Mouse (Mus musculus): ENCODE data around the gene Tshz2. TPM values are rescaled to one million over a fixed set of nuclear protein-coding genes. Genes with fewer than 3 reads are reported as not detected.
"Not testable (repeated sequence)": the region's sequence is repeated elsewhere in the genome, so short reads cannot be mapped to it uniquely, and the experiment has no call there.

Gene Tshz2
- polyA plus RNA-seq (2015; fragmentation: Nextera tagmentation; extraction: Ambion mirVana) = 3.4 and 4.6 TPM in 2 replicates

DNA sequence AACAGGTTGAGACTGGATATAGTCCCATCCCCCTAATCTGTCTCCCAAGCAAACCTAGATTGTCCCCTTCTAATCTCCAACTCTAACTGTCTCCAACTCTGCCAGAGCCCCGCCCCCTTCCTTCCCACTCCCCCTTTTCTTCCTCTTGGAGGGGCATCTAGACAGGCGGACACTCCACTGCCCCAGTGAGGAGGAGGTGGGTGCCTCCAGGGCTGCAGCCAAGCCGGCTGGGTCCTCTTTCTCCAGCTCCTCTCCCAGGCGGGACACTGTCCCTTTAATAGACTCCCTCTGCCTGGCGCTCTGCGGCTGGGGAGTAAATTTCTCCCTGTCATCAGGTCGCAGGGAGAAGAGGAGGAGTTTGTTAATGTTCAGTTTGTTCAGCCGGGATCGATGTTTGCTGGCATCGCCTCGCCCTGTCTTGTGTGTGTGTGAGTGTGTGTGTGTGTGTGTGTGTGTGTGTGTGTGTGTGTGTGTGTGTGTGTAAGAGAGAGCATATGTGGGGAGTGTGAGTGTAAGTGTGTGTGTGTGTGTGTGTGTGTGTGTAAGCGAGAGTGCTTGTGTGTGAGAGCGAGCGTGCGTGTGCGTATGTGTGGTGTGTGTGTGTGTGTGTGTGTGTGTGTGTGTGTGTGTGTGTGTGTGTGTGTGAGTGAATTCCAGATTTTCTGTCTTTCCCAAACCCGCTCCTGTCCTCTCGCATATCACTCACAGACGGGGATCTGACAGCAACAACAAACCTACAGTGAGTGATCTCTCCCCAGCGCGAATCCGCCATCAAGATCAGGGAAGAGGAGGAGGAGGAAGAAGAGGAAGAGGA is at the start of gene Tshz2:
Tshz2 (plus strand) TSS at position 676 of the 814 bp plus-strand sequence.
- Histone ChIP-seq H3K9me3 (ENCODE audit: low read length) (no peaks in the 10 kb centered on the region), H3K36me3 (ENCODE audit: insufficient read depth, low read length) (no peaks in the 10 kb centered on the region), H3K4me2 (replicated peaks; ENCODE audit: low read depth, low read length) (peak within 1 kb of the TSS; percentile 92), H3K27me3 (replicated peaks; ENCODE audit: insufficient read depth, low read length) (no peaks in the 10 kb centered on the region), H3K9ac (replicated peaks; ENCODE audit: low read depth) (peak within 1 kb of the TSS; percentile 50), H3K4me1 (ENCODE audit: insufficient read depth, low read depth, low read length) (no peaks in the 10 kb centered on the region), H3K4me3 (ENCODE audit: low read depth, low read length) (peak within 1 kb of the TSS; percentile 65), H3K27ac (ENCODE audit: low read length) (peak within 1 kb of the TSS; percentile 77)
- ATAC-seq = peak; percentile 81
- WGBS = 1% methylated on average over 22 of the region's 22 CpGs
- DNase-seq (ENCODE audit: low spot score) = peak; percentile 86
- TF ChIP-seq EP300 (IDR thresholded peaks at IDR 0.05) (no peak), CTCF (IDR thresholded peaks at IDR 0.05) (peak; percentile 9; the same call in 1 of the 2 replicates)

DNA sequence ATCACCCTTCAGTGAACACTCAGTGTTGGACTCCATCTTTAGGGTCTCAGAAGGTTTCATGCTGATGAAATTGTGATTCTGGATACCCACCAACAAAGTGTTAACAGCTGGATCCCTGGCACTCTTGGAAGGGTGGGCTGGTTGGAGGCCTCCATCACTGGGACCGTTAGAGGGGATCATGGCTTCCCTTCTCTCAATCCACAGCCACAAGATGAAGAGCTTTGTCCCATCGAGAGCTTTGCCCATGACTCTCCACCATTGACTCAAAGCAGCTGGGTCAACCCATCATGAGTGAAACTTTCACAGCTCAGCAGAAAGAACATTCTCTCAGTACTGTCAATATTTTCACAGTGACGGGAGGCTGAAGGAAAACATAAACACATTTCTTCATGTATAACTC is 49.3 kb upstream of the Tshz2 start:
- ATAC-seq = no peak
- Histone ChIP-seq H3K4me2 (replicated peaks; ENCODE audit: low read depth, low read length) (no peak overlapping the region), H3K4me3 (ENCODE audit: low read depth, low read length) (no peak overlapping the region), H3K36me3 (ENCODE audit: insufficient read depth, low read length) (no peaks in the 10 kb centered on the region), H3K9me3 (ENCODE audit: low read length) (no peaks in the 10 kb centered on the region), H3K4me1 (ENCODE audit: insufficient read depth, low read depth, low read length) (no peaks in the 10 kb centered on the region), H3K27ac (ENCODE audit: low read length) (no peak overlapping the region), H3K27me3 (replicated peaks; ENCODE audit: insufficient read depth, low read length) (no peaks in the 10 kb centered on the region), H3K9ac (replicated peaks; ENCODE audit: low read depth) (no peak overlapping the region)
- 70% methylated on average over 3 of the region's 3 CpGs for WGBS
- DNase-seq (ENCODE audit: low spot score) = no peak
- TF ChIP-seq EP300 (IDR thresholded peaks at IDR 0.05) (no peak), CTCF (IDR thresholded peaks at IDR 0.05) (no peak)

GRCm38 (mm10) chr2:169584745-169585456 is 47.9 kb upstream of the Tshz2 start:
- H3K9ac ChIP-seq (replicated peaks; ENCODE audit: low read depth) = no peak overlapping the region
- 74% methylated on average over 15 of the region's 15 CpGs for WGBS
- DNase-seq (ENCODE audit: low spot score) (no peak), ATAC-seq (no peak)
- H3K4me1 ChIP-seq (ENCODE audit: insufficient read depth, low read depth, low read length) = no peaks in the 10 kb centered on the region
- H3K9me3 ChIP-seq (ENCODE audit: low read length) = no peaks in the 10 kb centered on the region
- no peak overlapping the region for H3K4me2 ChIP-seq (replicated peaks; ENCODE audit: low read depth, low read length)
- H3K27ac ChIP-seq (ENCODE audit: low read length) = no peak overlapping the region
- no peaks in the 10 kb centered on the region for H3K27me3 ChIP-seq (replicated peaks; ENCODE audit: insufficient read depth, low read length)
- H3K36me3 ChIP-seq (ENCODE audit: insufficient read depth, low read length) = no peaks in the 10 kb centered on the region
- H3K4me3 ChIP-seq (ENCODE audit: low read depth, low read length) = no peak overlapping the region
- TF ChIP-seq EP300 (IDR thresholded peaks at IDR 0.05) (no peak), CTCF (IDR thresholded peaks at IDR 0.05) (no peak)

DNA sequence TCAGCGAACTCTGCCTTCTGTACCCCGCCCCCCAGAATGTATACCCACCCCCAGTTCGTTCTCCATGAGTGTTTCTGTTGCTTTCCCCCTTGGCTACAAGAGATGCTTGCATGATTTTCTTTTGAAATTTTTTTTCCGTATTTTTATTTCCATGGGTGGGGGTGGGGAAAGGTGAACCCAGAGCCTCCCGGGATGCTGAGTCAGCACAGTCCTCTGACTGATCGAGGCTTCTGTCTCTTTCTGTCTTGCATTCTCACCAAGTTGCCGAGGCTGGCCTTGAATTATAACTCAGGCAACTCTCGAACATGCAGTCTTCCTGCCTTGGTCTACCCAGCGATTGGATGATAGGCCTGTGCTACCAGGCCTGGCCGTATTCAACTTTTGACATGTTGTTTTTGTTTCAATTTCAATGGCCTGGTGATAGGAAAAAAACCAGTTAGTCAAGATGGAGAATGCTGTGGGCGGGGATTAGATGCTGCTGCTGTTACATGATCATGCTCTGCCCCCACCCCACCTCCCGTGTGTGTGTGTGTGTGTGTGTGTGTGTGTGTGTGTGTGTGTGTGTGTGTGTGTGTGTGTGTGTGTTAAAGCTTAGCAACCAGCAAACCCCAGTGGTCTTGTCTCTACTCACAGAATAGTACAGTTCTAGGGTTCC is 47.1 kb upstream of the Tshz2 start:
- no peaks in the 10 kb centered on the region for H3K36me3 ChIP-seq (ENCODE audit: insufficient read depth, low read length)
- WGBS = 74% methylated on average over 12 of the region's 12 CpGs
- DNase-seq (ENCODE audit: low spot score) (no peak), ATAC-seq (no peak)
- H3K9ac ChIP-seq (replicated peaks; ENCODE audit: low read depth) = no peak overlapping the region
- no peaks in the 10 kb centered on the region for H3K27me3 ChIP-seq (replicated peaks; ENCODE audit: insufficient read depth, low read length)
- H3K4me1 ChIP-seq (ENCODE audit: insufficient read depth, low read depth, low read length) = no peaks in the 10 kb centered on the region
- H3K9me3 ChIP-seq (ENCODE audit: low read length) = no peaks in the 10 kb centered on the region
- no peak overlapping the region for H3K4me2 ChIP-seq (replicated peaks; ENCODE audit: low read depth, low read length)
- no peak overlapping the region for H3K4me3 ChIP-seq (ENCODE audit: low read depth, low read length)
- H3K27ac ChIP-seq (ENCODE audit: low read length) = no peak overlapping the region
- TF ChIP-seq EP300 (IDR thresholded peaks at IDR 0.05) (no peak), CTCF (IDR thresholded peaks at IDR 0.05) (no peak)

- H3K4me2 ChIP-seq (replicated peaks; ENCODE audit: low read depth, low read length) = no peak overlapping the region
- H3K27ac ChIP-seq (ENCODE audit: low read length) = no peak overlapping the region
- 68% methylated on average over 3 of the region's 3 CpGs for WGBS
- H3K9ac ChIP-seq (replicated peaks; ENCODE audit: low read depth) = no peak overlapping the region
- H3K4me1 ChIP-seq (ENCODE audit: insufficient read depth, low read depth, low read length) = no peaks in the 10 kb centered on the region
- H3K4me3 ChIP-seq (ENCODE audit: low read depth, low read length) = no peak overlapping the region
- TF ChIP-seq CTCF (IDR thresholded peaks at IDR 0.05) (no peak), EP300 (IDR thresholded peaks at IDR 0.05) (no peak)
- H3K9me3 ChIP-seq (ENCODE audit: low read length) = no peaks in the 10 kb centered on the region
- DNase-seq (ENCODE audit: low spot score) (no peak), ATAC-seq (peak; percentile 32; the same call in 1 of the 2 replicates)
- no peaks in the 10 kb centered on the region for H3K36me3 ChIP-seq (ENCODE audit: insufficient read depth, low read length)
- no peaks in the 10 kb centered on the region for H3K27me3 ChIP-seq (replicated peaks; ENCODE audit: insufficient read depth, low read length)
Measured at GRCm38 (mm10) chr2:169586688-169587087, 46.1 kb upstream of the Tshz2 start.

DNA sequence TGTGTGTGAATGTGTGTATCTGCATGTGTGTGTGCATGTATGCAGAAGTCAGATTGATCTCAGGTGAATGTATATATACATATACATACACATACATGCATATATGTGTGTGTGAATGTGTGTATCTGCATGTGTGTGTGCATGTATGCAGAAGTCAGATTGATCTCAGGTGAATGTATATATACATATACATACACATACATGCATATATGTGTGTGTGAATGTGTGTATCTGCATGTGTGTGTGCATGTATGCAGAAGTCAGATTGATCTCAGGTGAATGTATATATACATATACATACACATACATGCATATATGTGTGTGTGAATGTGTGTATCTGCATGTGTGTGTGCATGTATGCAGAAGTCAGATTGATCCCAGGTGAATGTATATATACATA is 45.2 kb upstream of the Tshz2 start, which contains the start of gene Gm11011:
Gm11011 (minus strand) TSS at position 101 of the 400 bp plus-strand sequence.
- not testable (repeated sequence) for H3K9me3 ChIP-seq (ENCODE audit: low read length); H3K4me2 ChIP-seq (replicated peaks; ENCODE audit: low read depth, low read length); H3K36me3 ChIP-seq (ENCODE audit: insufficient read depth, low read length); H3K27me3 ChIP-seq (replicated peaks; ENCODE audit: insufficient read depth, low read length); H3K4me1 ChIP-seq (ENCODE audit: insufficient read depth, low read depth, low read length); H3K4me3 ChIP-seq (ENCODE audit: low read depth, low read length); H3K27ac ChIP-seq (ENCODE audit: low read length); ATAC-seq; DNase-seq (ENCODE audit: low spot score); H3K9ac ChIP-seq (replicated peaks; ENCODE audit: low read depth)

Measured in lung, postnatal 0 days (tissue).